Mouse (Mus musculus) forebrain, postnatal 0 days (tissue): ENCODE measurements around the gene Arl4c. TPM values are rescaled to one million over a fixed set of nuclear protein-coding genes. Genes with fewer than 3 reads are reported as not detected.

ENCODE experiments used
- ATAC-seq: fragments of 200-750 bp; cut with Nextera tagmentation; 2 replicates; pipeline ENCODE4 v1.8.0; 2017; ENCODE audit warnings: mild to moderate bottlenecking, moderate library complexity
- DNase-seq: peaks from one replicate; pipeline ENCODE4 v3.0.0-alpha.2; 2015
- H3K27ac ChIP-seq: fragments of 300-500 bp; sonication (generic); 2 replicates; pipeline ENCODE4 v1.5.1; 2014; ENCODE audit warnings: low read depth, mild to moderate bottlenecking, antibody characterized with exemption, low read length, moderate library complexity, mixed read lengths
- H3K27me3 ChIP-seq: fragments of 300-500 bp; sonication (generic); 2 replicates; pipeline ENCODE4 v1.6.1; 2014; ENCODE audit warnings: mild to moderate bottlenecking, low read length, mixed read lengths; ENCODE audit not compliant: insufficient read depth
- H3K36me3 ChIP-seq: fragments of 300-500 bp; sonication (generic); 2 replicates; pipeline ENCODE4 v1.6.1; 2014; ENCODE audit warnings: mild to moderate bottlenecking, moderate library complexity; ENCODE audit not compliant: insufficient read depth
- H3K4me1 ChIP-seq: fragments of 300-500 bp; sonication (generic); 2 replicates; pipeline ENCODE4 v1.6.1; 2014; ENCODE audit warnings: antibody characterized with exemption; ENCODE audit not compliant: insufficient read depth
- H3K4me2 ChIP-seq: fragments of 300-500 bp; sonication (generic); 2 replicates; pipeline ENCODE4 v1.6.1; 2014; ENCODE audit warnings: low read depth, mild to moderate bottlenecking, moderate library complexity
- H3K4me3 ChIP-seq: fragments of 300-500 bp; sonication (generic); 2 replicates; pipeline ENCODE4 v1.5.1; 2014; ENCODE audit warnings: low read depth, low read length, mixed read lengths
- H3K9ac ChIP-seq: fragments of 300-500 bp; sonication (generic); 2 replicates; pipeline ENCODE4 v1.6.1; 2014; ENCODE audit warnings: mild to moderate bottlenecking
- H3K9me3 ChIP-seq: fragments of 300-500 bp; sonication (generic); 2 replicates; pipeline ENCODE4 v1.6.1; 2016; ENCODE audit warnings: low read length
- CTCF ChIP-seq: sonication (generic); IDR thresholded peaks from 2 replicates; pipeline ENCODE4 v1.5.1; 2016; ENCODE audit warnings: antibody characterized with exemption, control low read depth, low read depth
- WGBS: fragments of 180-500 bp; shearing (Covaris S2); extraction: QIAGEN DNeasy Blood & Tissue Kit; methylation state at CpG from one replicate; pipeline ENCODE4 v1.1.7; 2014; 5-methylcytosine and 5-hydroxymethylcytosine counted together
- polyA plus RNA-seq: library from polyadenylated mRNA; unstranded; fragments of >200 nt; fragmentation: Nextera tagmentation; extraction: Ambion mirVana; gene quantifications from 2 replicates; pipeline ENCODE4 v1.2.1, GENCODE M21; 2015
- total RNA-seq: library from RNA; depleted of rRNA; stranded (reverse); fragments of >200 nt; gene quantifications from 2 replicates; pipeline ENCODE4 v1.2.3, GENCODE M21; 2014

Arl4c gene
- total and polyA plus RNA-seq, 2 experiments from 2014 or later = 40.2 to 106 TPM

- Histone ChIP-seq H3K4me3 (no peak overlapping the region), H3K9me3 (no peaks in the 10 kb centered on the region), H3K36me3 (no peaks in the 10 kb centered on the region), H3K9ac (no peak overlapping the region), H3K4me2 (no peak overlapping the region), H3K4me1 (no peaks in the 10 kb centered on the region), H3K27me3 (no peaks in the 10 kb centered on the region), H3K27ac (no peak overlapping the region)
- TF ChIP-seq CTCF = no peak
- ATAC-seq (no peak), DNase-seq (no peak)
- 68% methylated on average over 3 of the region's 3 CpGs for WGBS
Measured at GRCm38 (mm10) chr1:88678231-88678739, 23.7 kb downstream of the Arl4c start.

GRCm38 (mm10) chr1:88670807-88671206 lies 31.2 kb downstream of the Arl4c start:
- no peak for ATAC-seq
- Histone ChIP-seq H3K27ac (no peak overlapping the region), H3K9ac (no peak overlapping the region), H3K4me1 (no peaks in the 10 kb centered on the region), H3K27me3 (no peaks in the 10 kb centered on the region), H3K4me2 (no peak overlapping the region), H3K36me3 (no peaks in the 10 kb centered on the region), H3K9me3 (no peaks in the 10 kb centered on the region), H3K4me3 (no peak overlapping the region)
- DNase-seq = no peak
- no peak for TF ChIP-seq CTCF
- 30% methylated on average over 4 of the region's 4 CpGs for WGBS

- TF ChIP-seq CTCF = no peak
- no peak overlapping the region for H3K4me2 ChIP-seq
- H3K27ac ChIP-seq = peak overlapping the region; percentile 29; the same call in 1 of the 2 replicates
- H3K9me3 ChIP-seq = no peaks in the 10 kb centered on the region
- H3K4me3 ChIP-seq = no peak overlapping the region
- peak; percentile 21 for DNase-seq
- H3K36me3 ChIP-seq = no peaks in the 10 kb centered on the region
- peak; percentile 78 for ATAC-seq
- H3K27me3 ChIP-seq = no peaks in the 10 kb centered on the region
- 14% methylated on average over 14 of the region's 14 CpGs for WGBS
- no peaks in the 10 kb centered on the region for H3K4me1 ChIP-seq
- no peak overlapping the region for H3K9ac ChIP-seq
Measured at GRCm38 (mm10) chr1:88668846-88669810, 32.9 kb downstream of the Arl4c start.

GRCm38 (mm10) chr1:88668353-88668752 lies 33.7 kb downstream of the Arl4c start:
- TF ChIP-seq CTCF = no peak
- H3K27ac ChIP-seq = peak overlapping the region; percentile 29; the same call in 1 of the 2 replicates
- no peaks in the 10 kb centered on the region for H3K9me3 ChIP-seq
- no peaks in the 10 kb centered on the region for H3K27me3 ChIP-seq
- H3K4me1 ChIP-seq = no peaks in the 10 kb centered on the region
- H3K9ac ChIP-seq = no peak overlapping the region
- no peak overlapping the region for H3K4me3 ChIP-seq
- no peak overlapping the region for H3K4me2 ChIP-seq
- WGBS = 11% methylated on average over 7 of the region's 7 CpGs
- DNase-seq = peak; percentile 20
- no peaks in the 10 kb centered on the region for H3K36me3 ChIP-seq
- peak; percentile 78 for ATAC-seq

- WGBS = 85% methylated on average over 3 of the region's 3 CpGs
- no peak for TF ChIP-seq CTCF
Measured at GRCm38 (mm10) chr1:88664623-88665022, 37.4 kb downstream of the Arl4c start.

GRCm38 (mm10) chr1:88662736-88663135 lies 39.3 kb downstream of the Arl4c start:
- Histone ChIP-seq H3K27me3 (no peaks in the 10 kb centered on the region), H3K4me3 (no peak overlapping the region), H3K9me3 (no peaks in the 10 kb centered on the region), H3K9ac (no peak overlapping the region), H3K27ac (no peak overlapping the region), H3K36me3 (no peaks in the 10 kb centered on the region), H3K4me1 (no peaks in the 10 kb centered on the region), H3K4me2 (no peak overlapping the region)
- ATAC-seq = no peak
- DNase-seq = no peak
- TF ChIP-seq CTCF = no peak
- 87% methylated on average over 5 of the region's 5 CpGs for WGBS

More at GRCm38 (mm10) chr1:88664623-88665022, 37.4 kb downstream of the Arl4c start:
- Histone ChIP-seq H3K36me3 (no peaks in the 10 kb centered on the region), H3K9ac (no peak overlapping the region), H3K4me1 (no peaks in the 10 kb centered on the region), H3K27me3 (no peaks in the 10 kb centered on the region), H3K9me3 (no peaks in the 10 kb centered on the region), H3K4me3 (no peak overlapping the region), H3K4me2 (no peak overlapping the region), H3K27ac (no peak overlapping the region)
- DNase-seq (no peak), ATAC-seq (no peak)

- 0 out of 2 replicates have a peak, but pooled peaks cover under 1% of the 10 kb centered on the region for H3K4me1 ChIP-seq
- H3K27me3 ChIP-seq = no peaks in the 10 kb centered on the region
- no peak overlapping the region for H3K27ac ChIP-seq
- 95% methylated on average over 3 of the region's 3 CpGs for WGBS
- no peak for TF ChIP-seq CTCF
- no peak for DNase-seq
- no peak overlapping the region for H3K4me2 ChIP-seq
- H3K4me3 ChIP-seq = no peak overlapping the region
- H3K9me3 ChIP-seq = no peaks in the 10 kb centered on the region
- ATAC-seq = no peak
- H3K36me3 ChIP-seq = no peaks in the 10 kb centered on the region
- no peak overlapping the region for H3K9ac ChIP-seq
Measured at GRCm38 (mm10) chr1:88661209-88661608, 40.8 kb downstream of the Arl4c start.
